Mouse (Mus musculus): ENCODE results near the gene Ptpa. TPM values are rescaled to one million over a fixed set of nuclear protein-coding genes. Genes with fewer than 3 reads are reported as not detected.

Gene Ptpa
- polyA plus RNA-seq, 1 experiment from 2014 or later = 86.7 TPM

GRCm38 (mm10) chr2:30445312-30445711 is 29.5 kb downstream of the Ptpa start:
- no peaks in the 10 kb centered on the region for H3K27me3 ChIP-seq (ENCODE audit: control insufficient read depth, insufficient read depth, low read length)
- H3K4me2 ChIP-seq (ENCODE audit: low read length) = no peak overlapping the region
- WGBS = 28% methylated on average over 2 of the region's 2 CpGs
- H3K9me3 ChIP-seq (ENCODE audit: control insufficient read depth, low read length) = no peaks in the 10 kb centered on the region
- H3K36me3 ChIP-seq (ENCODE audit: control insufficient read depth, insufficient read depth, low read length) = peaks cover 50% of the 10 kb centered on the region
- ATAC-seq (ENCODE audit: low FRiP score, low TSS enrichment) (no peak), DNase-seq (no peak)
- H3K4me1 ChIP-seq (ENCODE audit: control insufficient read depth, insufficient read depth, low read length) = peaks cover 30% of the 10 kb centered on the region
- no peak overlapping the region for H3K27ac ChIP-seq (replicated peaks; ENCODE audit: low read depth, low read length)
- no peak overlapping the region for H3K9ac ChIP-seq (replicated peaks; ENCODE audit: low read length)
- H3K4me3 ChIP-seq (replicated peaks; ENCODE audit: low read depth, low read length) = no peak overlapping the region

GRCm38 (mm10) chr2:30446891-30447826 is 31.3 kb downstream of the Ptpa start:
- 89% methylated on average over 10 of the region's 10 CpGs for WGBS
- no peak for ATAC-seq (ENCODE audit: low FRiP score, low TSS enrichment)
- no peak overlapping the region for H3K27ac ChIP-seq (replicated peaks; ENCODE audit: low read depth, low read length)
- no peaks in the 10 kb centered on the region for H3K27me3 ChIP-seq (ENCODE audit: control insufficient read depth, insufficient read depth, low read length)
- no peak overlapping the region for H3K4me2 ChIP-seq (ENCODE audit: low read length)
- DNase-seq = no peak
- peaks cover 12% of the 10 kb centered on the region for H3K4me1 ChIP-seq (ENCODE audit: control insufficient read depth, insufficient read depth, low read length)
- H3K9ac ChIP-seq (replicated peaks; ENCODE audit: low read length) = no peak overlapping the region
- peaks cover 52% of the 10 kb centered on the region for H3K36me3 ChIP-seq (ENCODE audit: control insufficient read depth, insufficient read depth, low read length)
- H3K4me3 ChIP-seq (replicated peaks; ENCODE audit: low read depth, low read length) = no peak overlapping the region
- no peaks in the 10 kb centered on the region for H3K9me3 ChIP-seq (ENCODE audit: control insufficient read depth, low read length)

- Histone ChIP-seq H3K4me3 (replicated peaks; ENCODE audit: low read depth, low read length) (no peak overlapping the region), H3K4me1 (ENCODE audit: control insufficient read depth, insufficient read depth, low read length) (no peaks in the 10 kb centered on the region), H3K4me2 (ENCODE audit: low read length) (no peak overlapping the region), H3K27ac (replicated peaks; ENCODE audit: low read depth, low read length) (no peak overlapping the region), H3K27me3 (ENCODE audit: control insufficient read depth, insufficient read depth, low read length) (no peaks in the 10 kb centered on the region), H3K9me3 (ENCODE audit: control insufficient read depth, low read length) (no peaks in the 10 kb centered on the region), H3K36me3 (ENCODE audit: control insufficient read depth, insufficient read depth, low read length) (peaks cover 46% of the 10 kb centered on the region), H3K9ac (replicated peaks; ENCODE audit: low read length) (no peak overlapping the region)
- 94% methylated on average over 7 of the region's 7 CpGs for WGBS
- DNase-seq (no peak), ATAC-seq (ENCODE audit: low FRiP score, low TSS enrichment) (no peak)
These were observed 32.5 kb downstream of the Ptpa start for GRCm38 (mm10) chr2:30448371-30448770.

DNA sequence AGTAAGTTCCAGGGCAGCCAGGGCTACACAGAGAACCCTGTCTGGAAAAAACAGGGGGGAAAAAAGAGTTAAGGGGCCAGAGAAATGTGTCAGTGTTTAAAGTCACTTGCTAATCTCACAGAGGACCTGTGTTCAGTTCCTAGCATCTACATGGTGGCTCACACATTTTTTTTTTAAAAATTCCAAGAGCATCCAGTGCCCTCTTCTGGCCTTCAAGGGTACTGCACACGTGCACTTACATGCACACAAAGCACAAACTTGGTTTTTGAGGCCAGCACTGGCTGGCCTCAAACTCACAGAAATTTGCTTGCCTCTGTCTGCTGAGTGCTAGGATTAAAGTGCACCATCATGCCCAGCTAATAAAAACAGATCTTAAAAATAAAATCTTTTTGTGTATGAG is 34.7 kb downstream of the Ptpa start:
- no peak for DNase-seq
- Histone ChIP-seq H3K4me3 (replicated peaks; ENCODE audit: low read depth, low read length) (no peak overlapping the region), H3K27ac (replicated peaks; ENCODE audit: low read depth, low read length) (no peak overlapping the region), H3K4me1 (ENCODE audit: control insufficient read depth, insufficient read depth, low read length) (no peaks in the 10 kb centered on the region), H3K36me3 (ENCODE audit: control insufficient read depth, insufficient read depth, low read length) (peaks cover 30% of the 10 kb centered on the region), H3K27me3 (ENCODE audit: control insufficient read depth, insufficient read depth, low read length) (no peaks in the 10 kb centered on the region), H3K9me3 (ENCODE audit: control insufficient read depth, low read length) (no peaks in the 10 kb centered on the region), H3K4me2 (ENCODE audit: low read length) (no peak overlapping the region), H3K9ac (replicated peaks; ENCODE audit: low read length) (no peak overlapping the region)
- ATAC-seq (ENCODE audit: low FRiP score, low TSS enrichment) = no peak
- 70% methylated on average over 1 of the region's 1 CpGs for WGBS

DNA sequence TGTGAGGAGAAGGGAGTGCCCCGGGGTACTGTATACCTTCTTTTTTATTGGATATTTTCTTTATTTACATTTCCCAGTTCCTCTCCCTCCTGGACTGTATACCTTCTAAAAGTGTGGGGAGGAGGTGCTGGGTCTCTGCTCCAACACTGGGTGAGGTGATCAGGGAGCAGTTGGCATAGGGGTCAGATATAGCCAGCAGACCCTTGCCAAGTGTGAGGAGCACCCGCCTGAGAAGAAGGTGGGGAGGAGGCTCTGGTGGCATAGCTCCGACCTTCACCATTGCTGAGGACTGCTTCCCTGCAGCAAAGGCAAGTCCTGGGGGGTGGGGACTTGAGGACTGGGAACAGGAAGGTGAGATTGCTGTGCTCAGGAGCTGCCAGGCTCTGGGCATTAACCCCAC is 35.7 kb downstream of the Ptpa start:
- no peak overlapping the region for H3K4me2 ChIP-seq (ENCODE audit: low read length)
- no peak overlapping the region for H3K27ac ChIP-seq (replicated peaks; ENCODE audit: low read depth, low read length)
- peaks cover 20% of the 10 kb centered on the region for H3K36me3 ChIP-seq (ENCODE audit: control insufficient read depth, insufficient read depth, low read length)
- 88% methylated on average over 3 of the region's 3 CpGs for WGBS
- DNase-seq = no peak
- H3K9ac ChIP-seq (replicated peaks; ENCODE audit: low read length) = no peak overlapping the region
- H3K9me3 ChIP-seq (ENCODE audit: control insufficient read depth, low read length) = no peaks in the 10 kb centered on the region
- H3K27me3 ChIP-seq (ENCODE audit: control insufficient read depth, insufficient read depth, low read length) = no peaks in the 10 kb centered on the region
- ATAC-seq (ENCODE audit: low FRiP score, low TSS enrichment) = no peak
- H3K4me3 ChIP-seq (replicated peaks; ENCODE audit: low read depth, low read length) = no peak overlapping the region
- no peaks in the 10 kb centered on the region for H3K4me1 ChIP-seq (ENCODE audit: control insufficient read depth, insufficient read depth, low read length)

DNA sequence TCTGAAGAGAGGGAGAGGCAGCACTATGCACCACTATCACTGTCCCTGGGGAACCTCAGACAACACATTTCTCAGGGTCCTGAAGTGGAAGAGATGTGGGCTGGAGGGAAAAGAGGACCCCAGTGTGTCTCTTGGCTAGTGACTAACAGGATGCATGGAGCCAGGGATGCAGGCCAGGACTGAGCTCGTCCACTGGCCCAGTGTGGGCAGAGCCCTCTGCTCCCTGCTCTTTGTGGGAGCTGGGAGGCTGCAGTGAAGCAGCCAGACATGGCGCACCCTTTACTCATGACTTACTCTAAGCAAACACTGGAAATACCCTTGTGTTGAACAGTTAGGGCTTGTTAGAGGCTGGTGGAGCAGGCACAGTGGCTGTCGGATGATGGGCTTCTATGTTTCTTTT is 37.7 kb downstream of the Ptpa start:
- DNase-seq (no peak), ATAC-seq (ENCODE audit: low FRiP score, low TSS enrichment) (no peak)
- no peak overlapping the region for H3K4me3 ChIP-seq (replicated peaks; ENCODE audit: low read depth, low read length)
- no peaks in the 10 kb centered on the region for H3K9me3 ChIP-seq (ENCODE audit: control insufficient read depth, low read length)
- WGBS = 86% methylated on average over 3 of the region's 3 CpGs
- no peak overlapping the region for H3K9ac ChIP-seq (replicated peaks; ENCODE audit: low read length)
- no peaks in the 10 kb centered on the region for H3K27me3 ChIP-seq (ENCODE audit: control insufficient read depth, insufficient read depth, low read length)
- H3K4me2 ChIP-seq (ENCODE audit: low read length) = no peak overlapping the region
- H3K4me1 ChIP-seq (ENCODE audit: control insufficient read depth, insufficient read depth, low read length) = no peaks in the 10 kb centered on the region
- 0 out of 2 replicates have a peak overlapping the region, but pooled peaks have one; percentile 41 for H3K27ac ChIP-seq (replicated peaks; ENCODE audit: low read depth, low read length)
- H3K36me3 ChIP-seq (ENCODE audit: control insufficient read depth, insufficient read depth, low read length) = peaks cover 12% of the 10 kb centered on the region

DNA sequence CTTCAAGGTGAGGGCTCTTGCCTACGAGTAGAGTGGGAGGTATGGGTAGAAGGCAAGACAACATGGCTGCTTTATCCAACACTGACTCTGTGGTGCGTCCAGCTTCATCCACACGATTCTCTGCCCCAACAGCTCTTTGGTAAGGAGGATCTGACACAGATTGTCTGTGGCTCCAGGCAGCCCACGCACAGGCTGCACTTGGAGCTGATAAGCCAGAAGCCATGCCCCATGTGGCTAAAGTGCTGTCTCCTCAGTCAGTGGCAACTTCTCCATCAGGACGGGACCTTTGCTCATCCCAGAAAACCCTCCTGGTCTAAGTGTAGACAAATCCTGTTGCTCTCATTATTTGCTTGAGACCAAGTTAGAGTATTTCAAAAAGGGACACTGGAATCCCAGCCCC is 38.7 kb downstream of the Ptpa start:
- H3K27ac ChIP-seq (replicated peaks; ENCODE audit: low read depth, low read length) = no peak overlapping the region
- H3K27me3 ChIP-seq (ENCODE audit: control insufficient read depth, insufficient read depth, low read length) = no peaks in the 10 kb centered on the region
- ATAC-seq (ENCODE audit: low FRiP score, low TSS enrichment) (no peak), DNase-seq (no peak)
- no peak overlapping the region for H3K4me3 ChIP-seq (replicated peaks; ENCODE audit: low read depth, low read length)
- H3K36me3 ChIP-seq (ENCODE audit: control insufficient read depth, insufficient read depth, low read length) = peaks cover 10% of the 10 kb centered on the region
- no peak overlapping the region for H3K9ac ChIP-seq (replicated peaks; ENCODE audit: low read length)
- no peaks in the 10 kb centered on the region for H3K9me3 ChIP-seq (ENCODE audit: control insufficient read depth, low read length)
- no peaks in the 10 kb centered on the region for H3K4me1 ChIP-seq (ENCODE audit: control insufficient read depth, insufficient read depth, low read length)
- 80% methylated on average over 5 of the region's 5 CpGs for WGBS
- H3K4me2 ChIP-seq (ENCODE audit: low read length) = no peak overlapping the region

DNA sequence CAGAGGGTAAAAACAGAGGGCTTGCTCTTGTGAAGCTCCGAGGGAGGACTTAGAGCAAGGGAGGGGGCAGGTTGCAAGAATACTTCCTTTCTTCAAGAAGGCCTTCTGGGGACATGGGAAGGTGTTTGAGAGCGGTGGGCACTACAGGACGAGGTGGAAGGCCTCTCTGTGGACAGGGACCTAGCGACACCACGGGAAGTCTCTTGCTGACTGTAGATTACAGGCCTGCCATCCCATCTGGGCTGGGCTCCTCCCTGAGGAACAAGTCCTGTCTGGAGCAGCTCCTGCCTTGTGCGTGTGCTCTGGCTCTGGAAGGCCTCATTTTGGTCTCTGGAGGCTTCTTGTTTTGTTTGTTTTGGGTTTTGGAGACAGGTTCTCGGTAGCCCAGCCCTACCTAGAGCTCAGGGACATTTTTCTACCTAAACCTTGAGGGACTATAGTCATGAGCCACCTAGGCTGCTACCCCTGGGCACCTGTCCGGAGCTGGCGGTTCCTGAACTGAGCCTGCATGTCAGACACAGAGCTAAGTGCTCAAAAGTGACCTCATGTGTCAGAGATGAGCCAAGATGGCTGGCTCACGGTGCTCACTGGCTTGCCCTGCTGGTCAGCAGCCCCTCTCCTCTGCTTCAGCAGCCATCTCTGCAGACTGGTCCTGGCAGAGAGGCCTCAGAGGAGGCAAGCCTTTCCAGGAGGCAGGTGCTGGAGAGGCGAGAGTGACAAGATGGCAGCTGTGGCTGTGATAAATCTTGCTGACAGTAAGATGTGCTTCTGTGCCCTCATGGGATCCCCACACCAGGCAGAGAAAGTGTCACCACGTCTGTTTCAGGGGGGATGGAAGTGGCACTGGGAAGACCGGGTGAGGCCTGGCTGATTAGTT is 40.5 kb downstream of the Ptpa start:
- H3K36me3 ChIP-seq (ENCODE audit: control insufficient read depth, insufficient read depth, low read length) = no peaks in the 10 kb centered on the region
- no peaks in the 10 kb centered on the region for H3K4me1 ChIP-seq (ENCODE audit: control insufficient read depth, insufficient read depth, low read length)
- H3K9me3 ChIP-seq (ENCODE audit: control insufficient read depth, low read length) = no peaks in the 10 kb centered on the region
- H3K27me3 ChIP-seq (ENCODE audit: control insufficient read depth, insufficient read depth, low read length) = no peaks in the 10 kb centered on the region
- DNase-seq (no peak), ATAC-seq (ENCODE audit: low FRiP score, low TSS enrichment) (no peak)
- no peak overlapping the region for H3K27ac ChIP-seq (replicated peaks; ENCODE audit: low read depth, low read length)
- no peak overlapping the region for H3K9ac ChIP-seq (replicated peaks; ENCODE audit: low read length)
- no peak overlapping the region for H3K4me3 ChIP-seq (replicated peaks; ENCODE audit: low read depth, low read length)
- 79% methylated on average over 13 of the region's 13 CpGs for WGBS
- H3K4me2 ChIP-seq (ENCODE audit: low read length) = no peak overlapping the region

Data from midbrain, embryonic 14.5 days (tissue).